Mouse (Mus musculus) heart, postnatal 10 days (tissue): ENCODE data around the gene Dhrs4. TPM values are rescaled to one million over a fixed set of nuclear protein-coding genes. Genes with fewer than 3 reads are reported as not detected.

ENCODE experiments used
- DNase-seq, 2 experiments: peaks; one replicate each; pipeline ENCODE4 v3.0.0; 2021
- intact Hi-C: fragments of 180-260 bp; cut with DNase I; formaldehyde crosslinking; loops from one replicate; pipeline ENCODE4 v1.15.1; 2025
- total RNA-seq, 2 experiments: library from RNA; stranded (reverse); gene quantifications; 2 replicates each; pipeline ENCODE4 v1.2.3; 2021

The Dhrs4 gene
- total RNA-seq = 100 to 1,000 TPM; 132 to 137 TPM

GRCm38 (mm10) chr14:55478651-55479599, at the start of gene Dhrs4:
TSS of gene Dhrs4 (plus strand) at chr14:55478758.
- peak; percentile 84 to 88 for DNase-seq
- intact Hi-C loops = no loop called here

- intact Hi-C loops = no loop called here
- DNase-seq = no peak
Measured at GRCm38 (mm10) chr14:55430255-55430654, 48.3 kb upstream of the Dhrs4 start.

GRCm38 (mm10) chr14:55433052-55433451, 45.5 kb upstream of the Dhrs4 start:
- intact Hi-C loops = no loop called here
- DNase-seq = no peak

GRCm38 (mm10) chr14:55434825-55435224, 43.7 kb upstream of the Dhrs4 start:
- intact Hi-C loops = loop anchor here (5.0 kb wide), 2 partner anchors 288 to 313 kb away; no protein-coding TSS in a partner anchor
- peak in 1 of 2 experiments; percentile 12 for DNase-seq

GRCm38 (mm10) chr14:55437118-55437517, 41.4 kb upstream of the Dhrs4 start:
- intact Hi-C loops = loop anchor here (5.0 kb wide), 2 partner anchors 290 to 315 kb away; no protein-coding TSS in a partner anchor
- no peak for DNase-seq

GRCm38 (mm10) chr14:55438193-55438784, 40.3 kb upstream of the Dhrs4 start:
- peak; percentile 74 to 81 for DNase-seq
- intact Hi-C loops = loop anchor here (1.0 to 5.0 kb wide), 3 partner anchors 167 to 316 kb away; no protein-coding TSS in a partner anchor

GRCm38 (mm10) chr14:55457693-55458092, 20.9 kb upstream of the Dhrs4 start:
- intact Hi-C loops = no loop called here
- no peak for DNase-seq

- intact Hi-C loops = no loop called here
Measured at GRCm38 (mm10) chr14:55458273-55458672, 20.3 kb upstream of the Dhrs4 start.

GRCm38 (mm10) chr14:55458761-55459160, 19.8 kb upstream of the Dhrs4 start:
- no peak for DNase-seq
- intact Hi-C loops = no loop called here

More at GRCm38 (mm10) chr14:55458273-55458672, 20.3 kb upstream of the Dhrs4 start:
- DNase-seq = peak; percentile 57 to 64

GRCm38 (mm10) chr14:55459796-55460195, 18.8 kb upstream of the Dhrs4 start:
- intact Hi-C loops = no loop called here
- no peak for DNase-seq

GRCm38 (mm10) chr14:55460297-55460696, 18.3 kb upstream of the Dhrs4 start:
- DNase-seq = no peak
- intact Hi-C loops = no loop called here

- DNase-seq = no peak
- intact Hi-C loops = no loop called here
Measured at GRCm38 (mm10) chr14:55461757-55462156, 16.8 kb upstream of the Dhrs4 start.

- no peak for DNase-seq
- intact Hi-C loops = no loop called here
Measured at GRCm38 (mm10) chr14:55466481-55466880, 12.1 kb upstream of the Dhrs4 start.

GRCm38 (mm10) chr14:55467108-55467507, 11.4 kb upstream of the Dhrs4 start:
- intact Hi-C loops = no loop called here
- peak; percentile 32 to 49 for DNase-seq

- intact Hi-C loops = no loop called here
- DNase-seq = peak; percentile 55 to 67
Measured at GRCm38 (mm10) chr14:55468301-55468741, 10.2 kb upstream of the Dhrs4 start.

- DNase-seq = no peak
Measured at GRCm38 (mm10) chr14:55469041-55469440, 9.5 kb upstream of the Dhrs4 start.

GRCm38 (mm10) chr14:55469821-55470220, 8.7 kb upstream of the Dhrs4 start:
- DNase-seq = no peak
- intact Hi-C loops = no loop called here

More at GRCm38 (mm10) chr14:55469041-55469440, 9.5 kb upstream of the Dhrs4 start:
- intact Hi-C loops = no loop called here

- DNase-seq = peak; percentile 26 to 40
- intact Hi-C loops = no loop called here
Measured at GRCm38 (mm10) chr14:55470806-55471205, 7.8 kb upstream of the Dhrs4 start.

- intact Hi-C loops = no loop called here
Measured at GRCm38 (mm10) chr14:55475654-55476053, 2.9 kb upstream of the Dhrs4 start.

GRCm38 (mm10) chr14:55477421-55477820, 1.1 kb upstream of the Dhrs4 start:
- no peak for DNase-seq
- intact Hi-C loops = no loop called here

More at GRCm38 (mm10) chr14:55475654-55476053, 2.9 kb upstream of the Dhrs4 start:
- DNase-seq = no peak

GRCm38 (mm10) chr14:55477829-55478228, 729 bp upstream of the Dhrs4 start:
- no peak for DNase-seq
- intact Hi-C loops = no loop called here
